Mouse (Mus musculus) heart, postnatal 10 days (tissue): ENCODE measurements around the gene Lep. TPM values are rescaled to one million over a fixed set of nuclear protein-coding genes. Genes with fewer than 3 reads are reported as not detected.

Source experiments
- DNase-seq, 2 experiments: peaks; one replicate each; pipeline ENCODE4 v3.0.0; 2021
- intact Hi-C: fragments of 180-260 bp; cut with DNase I; formaldehyde crosslinking; loops from one replicate; pipeline ENCODE4 v1.15.1; 2025
- microRNA-seq, 2 experiments: library from miRNA; unstranded; fragments of <30 nt; microRNA quantifications; one replicate each; pipeline ENCODE4 v1.2.0; 2022
- total RNA-seq, 2 experiments: library from RNA; stranded (reverse); gene quantifications; 2 replicates each; pipeline ENCODE4 v1.2.3; 2021

Gene Lep
- total RNA-seq, 2 experiments from 2014 or later: 0.29 to 0.60 TPM

DNA sequence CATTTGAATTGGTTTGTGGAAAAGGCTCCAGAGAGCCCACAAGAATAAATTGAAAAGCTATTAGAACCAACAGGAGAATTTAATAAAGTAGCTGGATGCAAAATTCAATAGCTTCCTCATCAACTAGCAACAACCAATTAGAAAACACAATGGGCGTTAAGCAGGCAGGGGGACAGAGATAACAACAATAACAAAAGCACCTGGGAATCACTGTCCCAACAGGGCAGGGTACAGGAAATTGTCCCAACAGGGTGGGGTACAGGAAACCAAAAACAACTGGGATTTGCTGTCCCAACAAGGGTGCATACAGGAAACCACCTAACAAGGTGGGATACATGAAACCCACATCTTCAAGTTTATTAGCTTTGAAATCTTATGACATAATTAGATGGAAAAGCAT is 48.4 kb downstream of the Lep start:
- intact Hi-C loops: no loop called here
- no peak for DNase-seq

DNA sequence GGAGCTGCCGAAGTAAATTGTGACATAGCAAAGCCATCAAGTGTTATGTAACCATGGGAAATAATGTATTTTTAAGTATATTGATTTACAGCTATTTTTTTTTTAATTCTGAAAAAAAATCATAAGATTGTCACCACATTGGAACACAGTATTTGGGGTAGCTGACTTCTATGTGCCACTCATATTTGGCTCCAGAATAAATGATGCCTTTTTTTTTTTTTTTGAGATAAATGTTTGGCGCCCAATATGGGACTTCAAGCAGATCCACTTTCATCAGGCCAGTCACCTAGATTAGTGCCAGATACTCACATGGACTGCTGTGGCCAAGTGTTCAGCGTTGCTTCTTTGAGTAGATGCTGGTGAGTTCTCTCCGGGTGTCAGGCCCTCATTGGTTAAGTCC is 51.5 kb downstream of the Lep start:
- DNase-seq: no peak
- intact Hi-C loops: no loop called here

DNA sequence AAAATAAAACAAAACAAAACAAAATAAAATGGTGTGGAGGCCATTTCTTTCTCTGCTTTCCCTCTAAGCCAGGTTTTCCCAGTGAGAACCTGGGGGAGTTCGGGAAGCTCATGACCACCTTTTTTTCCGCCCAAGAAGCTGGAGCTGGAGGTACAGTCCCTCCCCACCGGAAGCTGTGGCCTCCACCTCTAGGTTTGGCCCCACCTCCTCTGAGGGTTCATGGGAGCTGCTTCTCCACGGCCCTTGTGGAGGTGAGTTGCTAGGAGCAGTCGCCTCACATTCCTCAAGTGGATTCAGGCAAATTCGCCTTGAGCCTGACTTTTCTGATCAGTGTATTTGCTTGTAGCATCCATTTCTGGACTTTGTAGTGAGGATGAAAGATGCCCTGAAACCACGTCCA is 55.7 kb downstream of the Lep start:
- no peak for DNase-seq
- intact Hi-C loops: no loop called here

DNA sequence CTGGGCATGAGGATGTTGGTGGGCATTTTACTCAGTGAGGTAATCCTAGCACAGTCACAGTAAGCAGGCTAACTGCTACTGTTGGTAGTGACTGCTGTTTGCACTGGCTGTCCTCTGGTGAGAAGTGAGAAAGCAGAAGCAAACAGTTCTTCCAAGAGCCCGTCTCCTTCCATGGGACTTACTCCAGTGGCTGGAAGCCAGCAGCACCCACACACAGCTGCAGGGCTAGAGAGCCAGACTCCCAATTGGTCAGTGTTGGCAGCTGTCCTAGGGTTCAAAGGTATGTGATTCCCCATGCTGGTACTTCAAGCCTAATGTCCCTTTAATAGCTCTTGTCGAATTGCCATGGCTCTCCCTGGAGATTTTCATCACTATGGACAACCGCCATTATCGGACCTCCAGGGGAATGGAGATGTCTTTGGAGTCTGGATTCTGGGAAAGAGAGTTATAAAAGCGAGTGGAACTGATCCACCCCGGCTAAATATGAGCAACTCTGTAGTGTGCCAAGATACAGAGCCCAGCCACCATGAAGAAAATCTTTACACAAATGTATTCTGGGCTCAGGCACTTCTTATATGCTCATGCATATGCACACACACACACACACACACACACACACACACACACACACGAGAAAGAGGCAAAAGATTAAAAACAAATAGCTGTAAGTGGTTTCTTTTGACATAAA is 57.5 kb downstream of the Lep start:
- peak; percentile 86 to 89 for DNase-seq
- intact Hi-C loops: no loop called here

DNA sequence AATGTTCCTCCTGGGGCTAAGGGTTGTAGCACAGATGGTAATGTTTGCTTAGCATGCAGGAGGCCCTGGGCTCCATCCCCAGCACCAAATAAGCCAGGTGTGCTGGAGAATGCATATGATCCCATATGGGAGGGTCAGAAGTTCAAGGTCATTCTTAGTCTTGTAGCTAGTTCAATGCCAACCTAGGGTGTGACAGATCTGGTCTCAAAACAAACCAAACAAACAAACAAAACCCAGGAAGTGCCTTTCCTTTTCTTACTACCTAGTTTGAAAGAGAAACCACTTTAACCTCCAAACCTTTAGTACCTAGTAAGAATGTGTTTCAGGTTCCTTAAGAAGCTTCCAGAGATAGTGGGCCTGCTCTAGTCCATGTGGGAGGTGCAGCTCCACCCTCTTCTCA is 58.2 kb downstream of the Lep start:
- DNase-seq: no peak
- intact Hi-C loops: no loop called here

DNA sequence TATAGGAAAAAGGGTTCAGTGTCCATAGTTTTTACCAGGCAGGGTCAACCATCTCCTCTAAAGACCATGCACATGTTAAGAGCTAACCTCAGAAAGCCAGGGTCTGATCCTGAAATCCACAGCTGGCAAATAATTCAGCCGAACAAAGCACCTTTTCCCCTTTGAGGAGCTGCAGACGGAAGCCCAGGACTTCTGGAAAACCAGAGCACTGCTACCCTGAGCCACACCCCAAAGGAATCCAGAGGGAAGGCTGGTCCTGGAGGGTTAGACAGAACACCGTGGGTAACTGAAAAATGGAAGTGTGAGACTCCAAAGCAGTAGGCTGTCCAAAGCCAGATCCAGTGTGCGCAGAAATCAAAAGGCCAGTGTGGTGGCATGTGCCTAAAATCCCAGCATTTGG is 58.9 kb downstream of the Lep start:
- DNase-seq: no peak
- intact Hi-C loops: no loop called here

DNA sequence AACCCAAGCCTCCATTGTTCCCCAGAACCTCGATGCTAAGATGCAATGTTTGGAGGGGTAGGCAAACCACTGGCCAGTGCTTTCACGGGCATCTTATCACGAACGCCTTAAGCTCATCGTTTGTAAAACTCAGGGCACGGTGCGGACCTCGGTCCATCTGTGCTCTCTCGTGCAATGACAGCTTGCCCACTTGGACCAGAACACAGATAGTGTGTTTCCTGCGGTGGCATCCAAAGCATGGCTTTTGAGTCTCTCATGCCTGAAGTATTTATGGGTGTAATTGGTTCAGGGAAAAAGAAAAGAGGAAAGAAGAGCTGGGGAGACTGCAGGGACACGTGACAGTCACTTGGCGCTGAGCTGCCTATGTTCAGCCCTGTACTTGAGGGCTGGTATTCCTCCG is 60.0 kb downstream of the Lep start:
- intact Hi-C loops: no loop called here
- no peak for DNase-seq

Small RNAs within 50 kb of the gene (microRNA-seq; reads per million reads assigned to microRNA genes)
- gene Mir129-1: 3.1 reads per million in 2 experiments

Other genes starting within 250 kb of the Lep start
- gene Lrrc4, start 228.5 kb upstream of the Lep start, total RNA-seq: under 1 TPM; 0.42 to 0.43 TPM
- 10 to 100 TPM; 21.0 to 22.5 TPM for gene Rbm28, start 104.8 kb downstream of the Lep start, total RNA-seq
- 1 to 10 TPM; 6.4 to 6.7 TPM for gene Prrt4, start 119.4 kb downstream of the Lep start, total RNA-seq
- 10 to 100 TPM; 35.2 to 41.5 TPM for gene Impdh1, start 156.1 kb downstream of the Lep start, total RNA-seq
- gene Hilpda, start 212.3 kb downstream of the Lep start, total RNA-seq: 1 to 10 TPM; 7.3 to 9.8 TPM
- not detected for gene Fam71f2, start 219.4 kb downstream of the Lep start, total RNA-seq